Comparison of ENCODE assay signal across 8 mouse cellular contexts in genomic region chr12:14150568-14150909, GRCm38 (mm10). TPM values are rescaled to one million over a fixed set of nuclear protein-coding genes. Genes with fewer than 3 reads are reported as not detected.
DNase-seq lines count a peak whose midpoint lies in the region; ATAC-seq and TF ChIP-seq lines count a peak whose summit lies in the region.

No protein-coding gene starts in this region.

- H3K4me3 ChIP-seq in heart, embryonic 10.5 days: peak overlapping the region; percentile 69
- H3K4me3 ChIP-seq in forebrain, embryonic 13.5 days: peak overlapping the region; percentile 61
- H3K4me3 ChIP-seq in midbrain, embryonic 12.5 days: peak overlapping the region; percentile 57
- H3K4me3 ChIP-seq in testis, adult 2 months (ENCODE audit: control insufficient read depth, low read depth, low read length): peak overlapping the region; percentile 89

- peak overlapping the region; percentile 75 for H3K9ac ChIP-seq in forebrain, embryonic 13.5 days
- peak overlapping the region; percentile 66 for H3K9ac ChIP-seq in midbrain, embryonic 12.5 days (replicated peaks)

- no peak for DNase-seq in heart, embryonic 10.5 days (ENCODE audit: low spot score)
- no peak for DNase-seq in heart, postnatal 36 days
- DNase-seq in adrenal gland, postnatal 25 days: peak; percentile 15
- peak; percentile 14 to 37 for DNase-seq in kidney, postnatal 4 days

- intact Hi-C loops in heart, postnatal 36 days (cut with DNase I): loop anchor here (5.0 kb wide), 1 partner anchor 162 kb away; no protein-coding TSS in a partner anchor

- peaks cover 44% of the 10 kb centered on the region for H3K27me3 ChIP-seq in heart, embryonic 10.5 days (ENCODE audit: insufficient read depth, poor library complexity, severe bottlenecking)
- peaks cover 9% of the 10 kb centered on the region; the same call in 1 of the 2 replicates for H3K27me3 ChIP-seq in forebrain, embryonic 13.5 days
- peaks cover 36% of the 10 kb centered on the region for H3K27me3 ChIP-seq in midbrain, embryonic 12.5 days
- no peaks in the 10 kb centered on the region for H3K27me3 ChIP-seq in testis, adult 2 months (ENCODE audit: control insufficient read depth, insufficient read depth, low read length)

- 2% methylated on average over 20 of the region's 20 CpGs for WGBS in heart, embryonic 10.5 days
- under 1% methylated on average over 20 of the region's 20 CpGs for WGBS in forebrain, embryonic 13.5 days
- under 1% methylated on average over 20 of the region's 20 CpGs for WGBS in midbrain, embryonic 12.5 days

- peaks cover 21% of the 10 kb centered on the region for H3K4me1 ChIP-seq in heart, embryonic 10.5 days
- peaks cover 29% of the 10 kb centered on the region for H3K4me1 ChIP-seq in forebrain, embryonic 13.5 days
- peaks cover 26% of the 10 kb centered on the region for H3K4me1 ChIP-seq in midbrain, embryonic 12.5 days
- peaks cover 19% of the 10 kb centered on the region for H3K4me1 ChIP-seq in testis, adult 2 months (ENCODE audit: control insufficient read depth, insufficient read depth, low read length)

- ATAC-seq in forebrain, embryonic 13.5 days: no peak
- ATAC-seq in midbrain, embryonic 12.5 days (ENCODE audit: low FRiP score, low read depth): no peak
- no peak for ATAC-seq in inflammation-experienced regulatory T-cells, adult 6 months

- no peaks in the 10 kb centered on the region for H3K36me3 ChIP-seq in heart, embryonic 10.5 days
- no peaks in the 10 kb centered on the region for H3K36me3 ChIP-seq in forebrain, embryonic 13.5 days (ENCODE audit: poor library complexity, severe bottlenecking)
- H3K36me3 ChIP-seq in midbrain, embryonic 12.5 days: no peaks in the 10 kb centered on the region
- peaks cover 3% of the 10 kb centered on the region; the same call in 1 of the 2 replicates for H3K36me3 ChIP-seq in testis, adult 2 months (ENCODE audit: control insufficient read depth, insufficient read depth, low read length)

- H3K4me2 ChIP-seq in forebrain, embryonic 13.5 days: peak overlapping the region; percentile 95
- peak overlapping the region; percentile 81 for H3K4me2 ChIP-seq in midbrain, embryonic 12.5 days (replicated peaks)

- no peak for TF ChIP-seq CTCF in testis, adult 2 months (IDR thresholded peaks at IDR 0.05; ENCODE audit: control insufficient read depth, insufficient read depth, insufficient replicate concordance, low read depth, low read length)

- no peak for TF ChIP-seq POLR2A in testis, adult 2 months (IDR thresholded peaks at IDR 0.05; ENCODE audit: control insufficient read depth, low read depth, low read length)

- H3K9me3 ChIP-seq in heart, embryonic 10.5 days: no peaks in the 10 kb centered on the region
- no peaks in the 10 kb centered on the region for H3K9me3 ChIP-seq in forebrain, embryonic 13.5 days (replicated peaks)
- no peaks in the 10 kb centered on the region for H3K9me3 ChIP-seq in midbrain, embryonic 12.5 days

- 0 out of 2 replicates have a peak overlapping the region, but pooled peaks have one; percentile 36 for H3K27ac ChIP-seq in heart, embryonic 10.5 days
- H3K27ac ChIP-seq in forebrain, embryonic 13.5 days: no peak overlapping the region
- H3K27ac ChIP-seq in midbrain, embryonic 12.5 days (replicated peaks): no peak overlapping the region; the same call in 1 of the 2 replicates
- H3K27ac ChIP-seq in testis, adult 2 months (ENCODE audit: control insufficient read depth, insufficient read depth, low read depth, low read length): no peak overlapping the region

RNA-seq across cellular contexts. Expression of gene Fam84a, which starts 1.3 kb away (rescaled TPM):
- 1.3 and 2.7 TPM in 2 replicates for polyA plus RNA-seq in heart, embryonic 10.5 days (2016; fragmentation: Nextera tagmentation; extraction: Ambion mirVana)
- total RNA-seq in heart, postnatal 36 days (2021): 1 to 10 TPM; 1.2 to 1.7 TPM
- total RNA-seq in adrenal gland, postnatal 25 days (2021): 19.3 and 24.3 TPM in 2 replicates
- 44.7 and 45.0 TPM in 2 replicates for polyA plus RNA-seq in forebrain, embryonic 13.5 days (2015; fragmentation: Nextera tagmentation; extraction: Ambion mirVana)
- 34.4 and 36.8 TPM in 2 replicates for polyA plus RNA-seq in midbrain, embryonic 12.5 days (2016; fragmentation: Nextera tagmentation; extraction: Ambion mirVana)
- 14.9 and 17.4 TPM in 2 replicates for polyA plus RNA-seq in testis, adult 2 months (2012; rRNA removed)
- polyA plus RNA-seq in inflammation-experienced regulatory T-cells, adult 6 months (2017; shearing (Covaris generic)): under 1 TPM in 1 of 3 experiments, not detected in 2; 0.42 TPM

Comparison
In these comparisons a context has a peak if more than half of its experiments do, and no peak if none do; other contexts are left out.
1. DNase-seq: peak in adrenal gland, postnatal 25 days (single experiment) and kidney, postnatal 4 days (2 of 2); none in heart, embryonic 10.5 days (single experiment) and heart, postnatal 36 days (0 of 2).
2. Peak in every context shown above with its lines, with median percentiles within 50 percentile points of each other: H3K4me3 ChIP-seq.